Mouse (Mus musculus): Measurements from ENCODE around the gene Acss2.
A peak's percentile ranks its signal among the peaks of the same experiment; 100 is the strongest.

Acss2 gene

GRCm38 (mm10) chr2:155517455-155518423 is at the start of gene Acss2, which contains the start of gene Ggt7:
Acss2 (plus strand) TSS chr2:155517948.
Ggt7 (minus strand) TSS chr2:155518237.
- DNase-seq, result peak; percentile 99

- DNase-seq, result peak; percentile 54 to 75
Observed at GRCm38 (mm10) chr2:155472671-155473569, 44.8 kb upstream of the Acss2 start.

GRCm38 (mm10) chr2:155473570-155474088 is 44.1 kb upstream of the Acss2 start, which contains the start of gene Ncoa6:
Ncoa6 (minus strand) TSS chr2:155473894.
- peak; percentile 82 to 92 for DNase-seq

- peak; percentile 51 to 77 for DNase-seq
Observed at GRCm38 (mm10) chr2:155482021-155482420, 35.7 kb upstream of the Acss2 start.

- no peak for DNase-seq
Observed at GRCm38 (mm10) chr2:155490998-155491397, 26.8 kb upstream of the Acss2 start.

GRCm38 (mm10) chr2:155502596-155502995 is 15.2 kb upstream of the Acss2 start:
- DNase-seq, result no peak

- DNase-seq, result peak in 1 of 2 experiments; percentile 69
Observed at GRCm38 (mm10) chr2:155504440-155505355, 13.1 kb upstream of the Acss2 start.

GRCm38 (mm10) chr2:155505811-155506210 is 11.9 kb upstream of the Acss2 start:
- no peak for DNase-seq

- DNase-seq, result no peak
Observed at GRCm38 (mm10) chr2:155507721-155508470, 9.9 kb upstream of the Acss2 start.

- DNase-seq, result peak; percentile 79 to 88
Observed at GRCm38 (mm10) chr2:155512479-155512878, 5.3 kb upstream of the Acss2 start.

- DNase-seq, result peak; percentile 48 to 57
Observed at GRCm38 (mm10) chr2:155513543-155513942, 4.2 kb upstream of the Acss2 start.

- DNase-seq, result peak; percentile 93 to 96
Observed at GRCm38 (mm10) chr2:155514666-155515065, 3.1 kb upstream of the Acss2 start.

- peak; percentile 80 to 87 for DNase-seq
Observed at GRCm38 (mm10) chr2:155515941-155516340, 1.8 kb upstream of the Acss2 start.

GRCm38 (mm10) chr2:155518531-155519270 is 953 bp downstream of the Acss2 start:
- DNase-seq, result peak in 1 of 2 experiments; percentile 8

- DNase-seq, result no peak
Observed at GRCm38 (mm10) chr2:155523706-155524105, 6.0 kb downstream of the Acss2 start.

GRCm38 (mm10) chr2:155524378-155524777 is 6.6 kb downstream of the Acss2 start:
- DNase-seq, result no peak

GRCm38 (mm10) chr2:155527367-155527766 is 9.6 kb downstream of the Acss2 start:
- no peak for DNase-seq

- no peak for DNase-seq
Observed at GRCm38 (mm10) chr2:155536292-155536691, 18.5 kb downstream of the Acss2 start.

GRCm38 (mm10) chr2:155537761-155538462 is 20.2 kb downstream of the Acss2 start:
- DNase-seq, result no peak

Measured in cerebellum, postnatal 25 days (tissue).